Mouse (Mus musculus): ENCODE measurements around the gene Trabd2b.

GRCm38 (mm10) chr4:114511649-114512048 lies 105.1 kb downstream of the Trabd2b start:
- TF ChIP-seq CTCF (IDR thresholded peaks at IDR 0.05; ENCODE audit: control insufficient read depth, insufficient read depth, insufficient replicate concordance, low read depth, low read length) (no peak), POLR2A (IDR thresholded peaks at IDR 0.05; ENCODE audit: control insufficient read depth, low read depth, low read length) (no peak)

All from testis, adult 2 months (tissue).